Mouse (Mus musculus) heart, embryonic 11.5 days (tissue): ENCODE measurements at regions not wholly inside any gene's neighbourhood (a gene's known extent, or its start where the extent isn't known, plus 50 kb on each side); places are given as distances from the start of the nearest gene placed in this dataset.

Experiments
- ATAC-seq: fragments of 200-750 bp; cut with Nextera tagmentation; replicated peaks from 2 replicates; pipeline ENCODE4 v1.8.0; 2017; ENCODE audit warnings: moderate library complexity; ENCODE audit not compliant: insufficient number of reproducible peaks, low FRiP score, low TSS enrichment
- H3K27ac ChIP-seq: fragments of 300-500 bp; sonication (generic); 2 replicates; pipeline ENCODE4 v1.5.1; 2014; ENCODE audit warnings: mild to moderate bottlenecking, low read depth, low read length
- H3K27me3 ChIP-seq: fragments of 300-500 bp; sonication (generic); 2 replicates; pipeline ENCODE4 v1.6.1; 2014; ENCODE audit warnings: mild to moderate bottlenecking, low read length, mixed read lengths; ENCODE audit not compliant: control insufficient read depth, insufficient read depth
- H3K36me3 ChIP-seq: fragments of 300-500 bp; sonication (generic); 2 replicates; pipeline ENCODE4 v1.6.1; 2014; ENCODE audit warnings: mild to moderate bottlenecking, low read length, moderate library complexity, mixed read lengths; ENCODE audit not compliant: control insufficient read depth, insufficient read depth
- H3K4me1 ChIP-seq: fragments of 300-500 bp; sonication (generic); 2 replicates; pipeline ENCODE4 v1.6.1; 2014; ENCODE audit warnings: low read length; ENCODE audit not compliant: control insufficient read depth, insufficient read depth
- H3K4me2 ChIP-seq: fragments of 300-500 bp; sonication (generic); 2 replicates; pipeline ENCODE4 v1.6.1; 2014; ENCODE audit warnings: mild to moderate bottlenecking, moderate library complexity
- H3K4me3 ChIP-seq: fragments of 300-500 bp; sonication (generic); 2 replicates; pipeline ENCODE4 v1.5.1; 2014; ENCODE audit warnings: low read depth, low read length
- H3K9ac ChIP-seq: fragments of 300-500 bp; sonication (generic); 2 replicates; pipeline ENCODE4 v1.6.1; 2014; ENCODE audit warnings: mild to moderate bottlenecking, low read depth, low read length, moderate library complexity
- H3K9me3 ChIP-seq: fragments of 300-500 bp; sonication (generic); replicated peaks from 2 replicates; pipeline ENCODE4 v1.6.1; 2016; ENCODE audit warnings: low read length; ENCODE audit not compliant: control insufficient read depth
- WGBS: fragments of 180-500 bp; shearing (Covaris S2); extraction: QIAGEN DNeasy Blood & Tissue Kit; methylation state at CpG from one replicate; pipeline ENCODE4 v1.1.7; 2014; ENCODE audit not compliant: insufficient replicate concordance; 5-methylcytosine and 5-hydroxymethylcytosine counted together

DNA sequence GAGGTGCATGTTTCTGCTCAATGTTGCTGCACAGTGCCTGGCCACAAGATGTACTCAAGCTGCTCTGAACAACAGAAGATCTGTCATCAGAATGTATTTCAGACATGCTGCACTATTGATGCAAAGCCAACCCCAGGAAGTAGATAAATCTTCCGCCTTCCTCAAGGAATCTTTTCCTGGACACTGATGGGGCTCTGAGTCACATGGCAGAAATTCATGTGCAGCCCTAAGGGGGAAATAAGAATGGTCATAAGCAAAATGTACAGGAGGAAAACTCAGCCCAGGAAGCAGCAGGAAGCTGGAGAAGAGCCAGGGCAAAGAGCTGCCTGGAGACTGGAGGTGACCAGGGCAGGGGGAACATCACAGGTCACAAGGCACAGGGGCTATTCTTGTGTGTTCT, 235.5 kb downstream of the Wnt5a start:
- Histone ChIP-seq H3K9me3 (no peaks in the 10 kb centered on the region), H3K27ac (no peak overlapping the region), H3K9ac (no peak overlapping the region), H3K4me1 (no peaks in the 10 kb centered on the region), H3K27me3 (no peaks in the 10 kb centered on the region), H3K36me3 (no peaks in the 10 kb centered on the region), H3K4me3 (no peak overlapping the region), H3K4me2 (no peak overlapping the region)
- no peak for ATAC-seq
- WGBS: 58% methylated on average over 1 of the region's 1 CpGs

DNA sequence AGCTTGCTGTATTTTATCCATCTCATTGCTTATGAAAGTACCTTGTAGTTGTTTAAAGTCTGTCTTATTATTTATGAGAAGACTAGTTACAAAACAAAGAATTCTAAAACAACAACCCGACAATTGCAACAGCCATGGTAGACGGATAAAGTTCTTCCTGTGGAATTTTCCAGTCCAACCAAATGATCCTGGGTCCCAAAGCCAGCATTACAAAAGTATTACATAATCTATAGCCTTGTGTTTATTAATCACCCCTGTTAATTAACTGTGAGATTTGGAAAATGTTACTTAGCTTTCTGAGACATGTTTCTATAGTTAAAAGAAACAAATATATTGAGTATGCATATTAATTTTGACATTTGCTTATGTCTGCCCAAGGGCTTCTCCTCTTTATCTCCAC, 236.9 kb downstream of the Wnt5a start:
- H3K4me1 ChIP-seq: no peaks in the 10 kb centered on the region
- H3K9ac ChIP-seq: no peak overlapping the region
- no peaks in the 10 kb centered on the region for H3K36me3 ChIP-seq
- no peaks in the 10 kb centered on the region for H3K27me3 ChIP-seq
- 66% methylated on average over 2 of the region's 2 CpGs for WGBS
- H3K27ac ChIP-seq: no peak overlapping the region
- H3K4me2 ChIP-seq: no peak overlapping the region
- no peaks in the 10 kb centered on the region for H3K9me3 ChIP-seq
- no peak overlapping the region for H3K4me3 ChIP-seq
- ATAC-seq: no peak

DNA sequence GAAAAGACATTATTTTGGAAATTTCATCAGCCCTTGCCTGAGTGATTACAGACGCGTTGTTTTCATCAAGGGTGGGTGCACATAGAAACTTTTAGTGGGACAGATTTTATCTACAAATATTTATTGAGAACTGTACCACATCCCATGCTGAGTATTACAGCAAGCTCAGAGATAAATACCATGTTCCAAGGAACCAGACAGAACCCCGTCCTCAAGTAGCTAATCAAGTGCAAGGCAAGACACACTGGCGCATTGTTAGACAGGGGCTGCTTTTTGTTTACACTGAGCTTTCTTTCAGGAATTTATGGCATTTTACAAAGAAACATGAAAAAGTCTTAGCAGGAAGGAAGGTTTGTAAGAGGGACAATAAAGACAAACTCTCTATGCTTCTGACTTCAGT, 239.1 kb downstream of the Wnt5a start:
- no peaks in the 10 kb centered on the region for H3K9me3 ChIP-seq
- H3K9ac ChIP-seq: no peak overlapping the region
- H3K4me2 ChIP-seq: no peak overlapping the region
- no peak overlapping the region for H3K27ac ChIP-seq
- no peaks in the 10 kb centered on the region for H3K36me3 ChIP-seq
- no peak overlapping the region for H3K4me3 ChIP-seq
- ATAC-seq: no peak
- no peaks in the 10 kb centered on the region for H3K4me1 ChIP-seq
- 69% methylated on average over 4 of the region's 4 CpGs for WGBS
- no peaks in the 10 kb centered on the region for H3K27me3 ChIP-seq

DNA sequence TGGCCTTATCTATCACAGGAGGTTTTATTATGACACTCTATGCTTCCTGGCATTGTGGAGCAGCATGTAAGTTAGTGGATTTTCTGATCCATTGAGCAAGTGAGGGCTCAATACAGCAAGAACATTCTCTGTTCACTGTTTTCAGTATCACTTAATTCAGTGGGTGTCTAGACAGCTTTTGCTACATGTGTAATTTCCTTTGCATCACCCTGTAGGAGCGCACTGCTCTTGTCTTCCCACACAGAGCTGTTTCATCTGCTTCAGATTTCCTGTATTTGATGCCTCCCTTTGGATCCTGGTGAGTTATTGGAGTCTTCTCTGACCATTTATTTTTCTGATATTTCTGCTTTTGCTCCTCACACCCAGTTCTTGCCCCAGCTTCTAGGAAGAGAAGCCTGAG, 245.8 kb downstream of the Wnt5a start:
- H3K36me3 ChIP-seq: no peaks in the 10 kb centered on the region
- no peak for ATAC-seq
- no peak overlapping the region for H3K4me3 ChIP-seq
- no peak overlapping the region for H3K4me2 ChIP-seq
- no peak overlapping the region for H3K9ac ChIP-seq
- H3K27ac ChIP-seq: no peak overlapping the region
- H3K27me3 ChIP-seq: no peaks in the 10 kb centered on the region
- 83% methylated on average over 1 of the region's 1 CpGs for whole genome bisulfite sequencing
- no peaks in the 10 kb centered on the region for H3K9me3 ChIP-seq
- H3K4me1 ChIP-seq: no peaks in the 10 kb centered on the region

DNA sequence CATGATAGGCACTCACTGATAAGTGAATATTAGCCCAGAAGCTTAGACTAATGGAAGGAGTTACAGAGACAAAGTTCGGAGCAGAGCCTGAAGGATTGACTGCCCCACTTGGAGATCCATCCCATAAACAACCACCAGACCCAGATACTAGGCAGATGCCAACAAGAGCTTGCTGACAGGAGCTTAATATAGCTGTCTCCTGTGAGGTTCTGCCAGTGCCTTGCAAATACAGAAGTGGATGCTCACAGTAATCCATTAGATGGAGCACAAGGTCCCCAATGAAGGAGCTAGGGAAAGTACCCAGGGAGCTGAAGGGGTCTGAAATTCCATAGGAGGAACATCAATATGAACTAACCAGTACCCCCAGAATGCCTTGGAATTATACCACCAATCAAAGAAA, 252.8 kb upstream of the Lrtm1 start:
- no peaks in the 10 kb centered on the region for H3K4me1 ChIP-seq
- ATAC-seq: no peak
- H3K9ac ChIP-seq: no peak overlapping the region
- no peak overlapping the region for H3K4me2 ChIP-seq
- WGBS: 81% methylated on average over 1 of the region's 1 CpGs
- H3K36me3 ChIP-seq: no peaks in the 10 kb centered on the region
- H3K27ac ChIP-seq: no peak overlapping the region
- no peak overlapping the region for H3K4me3 ChIP-seq
- no peaks in the 10 kb centered on the region for H3K9me3 ChIP-seq
- no peaks in the 10 kb centered on the region for H3K27me3 ChIP-seq

DNA sequence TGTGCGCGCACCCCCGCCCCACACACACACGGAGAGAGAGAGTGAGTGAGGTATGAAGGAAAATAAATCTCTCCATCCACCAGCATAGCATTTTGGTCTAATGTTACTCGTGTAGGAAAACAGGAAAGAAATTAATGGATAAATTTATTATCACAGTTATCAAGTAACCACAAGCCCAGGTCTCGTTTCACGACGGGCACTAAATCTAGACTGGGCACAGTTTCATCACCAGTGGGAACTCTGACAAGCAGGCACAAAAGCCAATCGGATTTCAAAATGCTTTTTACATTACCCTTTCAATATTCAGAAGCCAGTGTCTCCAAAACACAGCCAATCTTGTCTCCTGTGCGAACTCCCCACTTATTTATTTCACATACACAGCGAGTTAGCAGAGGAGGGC, 244.9 kb upstream of the Lrtm1 start:
- no peak overlapping the region for H3K27ac ChIP-seq
- no peak for ATAC-seq
- no peaks in the 10 kb centered on the region for H3K9me3 ChIP-seq
- no peaks in the 10 kb centered on the region for H3K4me1 ChIP-seq
- no peaks in the 10 kb centered on the region for H3K27me3 ChIP-seq
- no peaks in the 10 kb centered on the region for H3K36me3 ChIP-seq
- 87% methylated on average over 11 of the region's 11 CpGs for WGBS
- H3K4me3 ChIP-seq: no peak overlapping the region
- no peak overlapping the region for H3K9ac ChIP-seq
- no peak overlapping the region for H3K4me2 ChIP-seq

DNA sequence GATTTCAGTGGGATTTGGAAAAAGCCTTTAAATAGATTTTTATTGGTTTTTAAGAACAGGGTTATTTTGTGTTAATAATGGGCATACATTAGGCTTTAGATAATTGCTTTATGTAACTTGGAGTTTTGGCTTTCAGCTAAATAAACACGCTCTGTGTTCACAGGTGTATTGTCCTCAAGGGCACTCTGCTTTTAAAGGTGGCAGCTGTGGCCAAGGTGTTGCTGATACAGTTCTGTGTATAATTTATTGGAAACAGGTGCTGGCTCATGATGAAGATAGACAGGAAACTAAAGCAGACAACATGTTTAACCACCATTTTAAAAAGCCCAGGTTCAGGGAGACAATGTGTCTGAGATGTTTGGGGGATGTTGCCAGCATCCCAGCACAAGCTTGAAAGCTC, 242.3 kb upstream of the Lrtm1 start:
- no peaks in the 10 kb centered on the region for H3K27me3 ChIP-seq
- H3K36me3 ChIP-seq: no peaks in the 10 kb centered on the region
- no peak overlapping the region for H3K9ac ChIP-seq
- H3K4me1 ChIP-seq: no peaks in the 10 kb centered on the region
- H3K9me3 ChIP-seq: no peaks in the 10 kb centered on the region
- WGBS: 76% methylated on average over 1 of the region's 1 CpGs
- no peak overlapping the region for H3K27ac ChIP-seq
- no peak for ATAC-seq
- no peak overlapping the region for H3K4me2 ChIP-seq
- no peak overlapping the region for H3K4me3 ChIP-seq

DNA sequence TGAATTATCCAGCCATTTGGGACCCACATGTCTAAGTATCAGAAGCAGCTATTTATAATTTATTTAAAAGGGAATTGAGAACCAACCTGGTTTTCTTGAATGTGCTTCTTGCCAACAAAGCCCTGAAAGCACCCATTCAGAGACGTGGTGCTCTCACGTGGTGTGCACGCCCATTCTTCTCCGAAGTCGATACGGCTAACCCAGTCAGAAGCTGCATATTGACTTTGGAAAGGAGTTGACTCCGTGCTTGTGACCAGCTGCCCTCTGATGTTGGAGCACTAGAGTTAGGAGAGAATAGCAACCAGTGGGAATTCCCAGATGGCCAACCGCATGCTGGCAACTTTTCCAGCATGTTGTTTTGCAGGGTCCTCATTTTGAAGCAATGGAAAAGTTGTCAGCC, 240.2 kb upstream of the Lrtm1 start:
- Histone ChIP-seq H3K36me3 (no peaks in the 10 kb centered on the region), H3K27me3 (no peaks in the 10 kb centered on the region), H3K4me3 (no peak overlapping the region), H3K9ac (no peak overlapping the region), H3K4me2 (no peak overlapping the region), H3K9me3 (no peaks in the 10 kb centered on the region), H3K27ac (no peak overlapping the region), H3K4me1 (no peaks in the 10 kb centered on the region)
- no peak for ATAC-seq
- WGBS: 83% methylated on average over 8 of the region's 8 CpGs

DNA sequence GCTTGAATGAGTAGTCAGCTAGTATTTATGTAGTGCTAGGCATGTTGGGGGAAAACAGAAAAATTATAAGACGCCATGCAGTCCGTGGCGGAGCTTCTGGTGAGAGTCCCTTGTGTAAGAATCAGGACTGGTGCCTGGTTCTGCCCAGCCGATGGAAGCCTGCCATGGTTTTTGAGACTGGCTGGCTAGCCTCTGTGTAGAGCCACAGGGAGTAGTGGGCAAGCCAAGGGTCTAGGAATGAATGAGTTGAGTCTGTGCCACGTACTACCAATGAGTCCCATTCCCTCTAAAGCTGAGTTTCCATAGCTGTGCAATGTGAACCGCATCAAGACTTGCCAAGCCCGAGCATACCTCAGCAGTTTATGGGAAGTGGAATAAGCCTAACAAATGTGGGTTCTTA, 236.3 kb upstream of the Lrtm1 start:
- no peaks in the 10 kb centered on the region for H3K9me3 ChIP-seq
- no peak overlapping the region for H3K9ac ChIP-seq
- no peak overlapping the region for H3K4me2 ChIP-seq
- no peak overlapping the region for H3K4me3 ChIP-seq
- 86% methylated on average over 7 of the region's 7 CpGs for WGBS
- no peaks in the 10 kb centered on the region for H3K27me3 ChIP-seq
- ATAC-seq: no peak
- no peak overlapping the region for H3K27ac ChIP-seq
- no peaks in the 10 kb centered on the region for H3K36me3 ChIP-seq
- H3K4me1 ChIP-seq: no peaks in the 10 kb centered on the region
